Mouse (Mus musculus): ENCODE measurements at regions not wholly inside any gene's neighbourhood (a gene's known extent, or its start where the extent isn't known, plus 50 kb on each side); places are given as distances from the start of the nearest gene placed in this dataset.
"Not testable (repeated sequence)": the region's sequence is repeated elsewhere in the genome, so short reads cannot be mapped to it uniquely, and the experiment has no call there.

- DNase-seq (ENCODE audit: low spot score), result peak; percentile 5
Measured at GRCm38 (mm10) chr12:22030717-22031116, 613.3 kb upstream of the Ywhaq start.

- not testable (repeated sequence) for DNase-seq (ENCODE audit: low spot score)
Measured at GRCm38 (mm10) chr12:22030263-22030662, 612.8 kb upstream of the Ywhaq start.
